ENCODE assay signal across 19 mouse cellular contexts in genomic region chr1:107917037-107917436, GRCm38 (mm10).
A peak's percentile ranks its signal among the peaks of the same experiment; 100 is the strongest.
DNase-seq lines count a peak whose midpoint lies in the region; ATAC-seq lines count a peak whose summit lies in the region.
"Had no signal": no experiment of that assay in that cellular context is flagged by ENCODE, and none has a peak within 500 bp of the region (broad histone marks: within the 10 kb centered on the region; RNA-seq: fewer than 3 reads in every experiment).

No protein-coding gene starts in this region.

- no peak overlapping the region for H3K4me3 ChIP-seq in heart, embryonic 15.5 days
- H3K4me3 ChIP-seq in embryonic facial prominence, embryonic 10.5 days = no peak overlapping the region
- H3K4me3 ChIP-seq: embryonic facial prominence, embryonic 15.5 days; forebrain, embryonic 13.5 days; hindbrain, embryonic 13.5 days; midbrain, embryonic 12.5 days; myocyte had no signal

- H3K9ac ChIP-seq in heart, embryonic 15.5 days = no peak overlapping the region
- H3K9ac ChIP-seq: embryonic facial prominence, embryonic 15.5 days; forebrain, embryonic 13.5 days; hindbrain, embryonic 13.5 days; midbrain, embryonic 12.5 days had no signal

- no peaks in the 10 kb centered on the region for H3K27me3 ChIP-seq in heart, embryonic 15.5 days
- H3K27me3 ChIP-seq in embryonic facial prominence, embryonic 10.5 days (replicated peaks; ENCODE audit: low read depth, poor library complexity, severe bottlenecking) = no peaks in the 10 kb centered on the region
- H3K27me3 ChIP-seq: CH12.LX; embryonic facial prominence, embryonic 15.5 days; forebrain, embryonic 13.5 days; hindbrain, embryonic 13.5 days; midbrain, embryonic 12.5 days had no signal

- no peak; the same call in 1 of the 2 replicates for ATAC-seq in heart, embryonic 15.5 days (replicated peaks; ENCODE audit: insufficient number of reproducible peaks, insufficient read depth, low FRiP score, low read depth)
- ATAC-seq: forebrain, embryonic 13.5 days; intestine, postnatal 0 days had no signal

- H3K4me2 ChIP-seq in heart, embryonic 15.5 days = peak overlapping the region; percentile 18
- H3K4me2 ChIP-seq: embryonic facial prominence, embryonic 15.5 days; forebrain, embryonic 13.5 days; hindbrain, embryonic 13.5 days; midbrain, embryonic 12.5 days had no signal

- peaks cover 11% of the 10 kb centered on the region for H3K4me1 ChIP-seq in heart, embryonic 15.5 days (replicated peaks)
- H3K4me1 ChIP-seq in embryonic facial prominence, embryonic 10.5 days = peaks cover 15% of the 10 kb centered on the region
- H3K4me1 ChIP-seq: embryonic facial prominence, embryonic 15.5 days; midbrain, embryonic 12.5 days had no signal

- DNase-seq in adrenal gland, adult (ENCODE audit: inconsistent age in 2 of 2, low spot score in 1 of 2) = peak; percentile 5 to 23
- DNase-seq in adrenal gland, postnatal 14 days = no peak
- peak; percentile 19 for DNase-seq in kidney, postnatal 14 days
- no peak for DNase-seq in kidney, postnatal 10 days
- DNase-seq in lung, postnatal 36 days = peak; percentile 21
- no peak for DNase-seq in thymus, postnatal 0 days (ENCODE audit: low spot score)
- no peak for DNase-seq in embryonic facial prominence, embryonic 10.5 days (ENCODE audit: low spot score)
- DNase-seq: gastrocnemius, postnatal 14 days; left cerebral cortex, postnatal 4 days; right cerebral cortex, postnatal 25 days; thymus, adult 18-20 months had no signal

- H3K36me3 ChIP-seq in heart, embryonic 15.5 days = no peaks in the 10 kb centered on the region
- H3K36me3 ChIP-seq in embryonic facial prominence, embryonic 10.5 days (replicated peaks) = no peaks in the 10 kb centered on the region
- H3K36me3 ChIP-seq: embryonic facial prominence, embryonic 15.5 days; hindbrain, embryonic 13.5 days; midbrain, embryonic 12.5 days had no signal

- WGBS in heart, embryonic 15.5 days = 19% methylated on average over 5 of the region's 5 CpGs
- 65% methylated on average over 5 of the region's 5 CpGs for WGBS in embryonic facial prominence, embryonic 10.5 days

- H3K9me3 ChIP-seq in heart, embryonic 15.5 days (replicated peaks) = no peaks in the 10 kb centered on the region
- no peaks in the 10 kb centered on the region for H3K9me3 ChIP-seq in embryonic facial prominence, embryonic 10.5 days
- H3K9me3 ChIP-seq: embryonic facial prominence, embryonic 15.5 days; forebrain, embryonic 13.5 days; hindbrain, embryonic 13.5 days; midbrain, embryonic 12.5 days had no signal

- peak overlapping the region; percentile 68 for H3K27ac ChIP-seq in heart, embryonic 15.5 days
- H3K27ac ChIP-seq in embryonic facial prominence, embryonic 10.5 days (replicated peaks) = no peak overlapping the region
- H3K27ac ChIP-seq: embryonic facial prominence, embryonic 15.5 days; forebrain, embryonic 13.5 days; hindbrain, embryonic 13.5 days; midbrain, embryonic 12.5 days had no signal

Comparison
In these comparisons a context has a peak if more than half of its experiments do, and no peak if none do; other contexts are left out.
1. DNase-seq: peak in adrenal gland, adult (2 of 2), kidney, postnatal 14 days (single experiment) and lung, postnatal 36 days (single experiment); none in adrenal gland, postnatal 14 days (single experiment), kidney, postnatal 10 days (single experiment), thymus, postnatal 0 days (single experiment) and embryonic facial prominence, embryonic 10.5 days (single experiment).